Comparison of ENCODE assay signal across 17 mouse cellular contexts in the genomic region with DNA sequence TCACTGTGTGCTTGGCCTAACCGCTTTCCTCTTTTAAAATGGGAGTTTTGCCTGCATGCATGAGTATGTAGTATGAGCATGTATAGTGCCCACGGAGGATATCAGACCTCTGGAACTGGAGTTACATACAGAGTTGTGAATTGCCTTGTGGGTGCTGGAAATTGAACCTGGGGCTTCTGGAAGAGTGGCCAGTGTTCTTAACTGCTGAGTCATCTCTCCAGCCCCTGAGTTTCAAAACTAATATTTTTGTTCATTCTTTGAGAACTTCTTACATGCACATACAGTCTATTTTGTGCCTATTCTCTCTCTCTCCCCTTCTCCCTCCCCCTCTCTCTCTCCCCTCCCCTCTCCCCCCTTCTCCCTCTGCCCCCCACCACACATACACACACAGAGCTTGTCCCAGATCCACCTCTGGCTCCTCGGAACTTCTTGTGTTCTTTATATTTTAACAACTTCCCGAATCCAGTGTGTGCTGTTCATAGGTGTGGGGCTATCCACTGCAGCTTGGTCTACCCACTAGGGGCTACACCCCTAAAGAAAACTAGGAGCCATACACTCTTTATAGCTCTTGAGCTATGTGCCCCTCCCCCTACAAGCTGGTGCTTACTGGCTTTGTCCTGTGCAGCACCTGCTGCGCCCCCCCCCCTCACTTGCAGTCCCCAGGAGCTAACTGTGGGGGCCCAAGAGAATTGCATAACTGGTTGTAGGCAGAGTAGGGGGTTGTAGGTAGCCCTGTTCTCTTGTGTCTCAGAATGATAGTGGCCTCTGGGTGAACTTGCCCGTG.
DNase-seq lines count a peak whose midpoint lies in the region; ATAC-seq and TF ChIP-seq lines count a peak whose summit lies in the region.
"Had no signal": no experiment of that assay in that cellular context is flagged by ENCODE, and none has a peak within 500 bp of the region (broad histone marks: within the 10 kb centered on the region; RNA-seq: fewer than 3 reads in every experiment).

No protein-coding gene starts in this region.

- H3K9me3 ChIP-seq in kidney, embryonic 15.5 days (replicated peaks) = no peaks in the 10 kb centered on the region
- H3K9me3 ChIP-seq in E14TG2a.4 (ENCODE audit: low read length) = no peaks in the 10 kb centered on the region
- H3K9me3 ChIP-seq: forebrain, embryonic 13.5 days; heart, embryonic 15.5 days; hindbrain, embryonic 12.5 days; limb, embryonic 12.5 days had no signal

- 0 out of 2 replicates have a peak, but pooled peaks have one; percentile 22 for ATAC-seq in kidney, embryonic 15.5 days (replicated peaks; ENCODE audit: low FRiP score)
- ATAC-seq: forebrain, embryonic 13.5 days had no signal

- 66% methylated on average over 6 of the region's 6 CpGs for WGBS in kidney, embryonic 15.5 days

- no peak overlapping the region for H3K4me3 ChIP-seq in kidney, embryonic 15.5 days (replicated peaks)
- 0 out of 2 replicates have a peak overlapping the region, but pooled peaks have one; percentile 26 for H3K4me3 ChIP-seq in E14TG2a.4 (replicated peaks; ENCODE audit: low read length)
- H3K4me3 ChIP-seq: forebrain, embryonic 13.5 days; heart, embryonic 15.5 days; hindbrain, embryonic 12.5 days; limb, embryonic 12.5 days had no signal

- no peak for DNase-seq in kidney, postnatal 36 days
- DNase-seq in R1 (ENCODE audit: low read depth, low spot score) = peak; percentile 48
- DNase-seq in thymus, postnatal 0 days (ENCODE audit: low spot score) = peak; percentile 60
- DNase-seq in ovary, postnatal 10 days (ENCODE audit: low spot score) = no peak
- DNase-seq in Muller cell, postnatal 12 days (ENCODE audit: inconsistent ontology term) = no peak
- DNase-seq: cerebellum, postnatal 10 days; heart, adult 11 months; kidney, adult 11 months; layer of hippocampus, postnatal 36 days; right cerebral cortex, postnatal 4 days had no signal

- H3K4me1 ChIP-seq in kidney, embryonic 15.5 days = peaks cover 11% of the 10 kb centered on the region
- H3K4me1 ChIP-seq in E14TG2a.4 (replicated peaks; ENCODE audit: low read depth, low read length) = peaks cover 21% of the 10 kb centered on the region
- H3K4me1 ChIP-seq: limb, embryonic 12.5 days had no signal

- H3K27me3 ChIP-seq in kidney, embryonic 15.5 days = no peaks in the 10 kb centered on the region
- H3K27me3 ChIP-seq in E14TG2a.4 (ENCODE audit: insufficient read depth, low read length) = no peaks in the 10 kb centered on the region
- H3K27me3 ChIP-seq: forebrain, embryonic 13.5 days; heart, embryonic 15.5 days; hindbrain, embryonic 12.5 days; limb, embryonic 12.5 days had no signal

- no peak overlapping the region for H3K9ac ChIP-seq in kidney, embryonic 15.5 days
- H3K9ac ChIP-seq: forebrain, embryonic 13.5 days; heart, embryonic 15.5 days; hindbrain, embryonic 12.5 days; limb, embryonic 12.5 days had no signal

- H3K36me3 ChIP-seq in kidney, embryonic 15.5 days = peaks cover 25% of the 10 kb centered on the region
- 0 out of 2 replicates have a peak, but pooled peaks cover 5% of the 10 kb centered on the region for H3K36me3 ChIP-seq in E14TG2a.4 (ENCODE audit: insufficient read depth, low read length)

- TF ChIP-seq CTCF in E14TG2a.4 (conservative IDR thresholded peaks at IDR 0.05; ENCODE audit: low read length) = no peak

- H3K4me2 ChIP-seq in kidney, embryonic 15.5 days = no peak overlapping the region
- H3K4me2 ChIP-seq: forebrain, embryonic 13.5 days; heart, embryonic 15.5 days; hindbrain, embryonic 12.5 days; limb, embryonic 12.5 days had no signal

- H3K27ac ChIP-seq in kidney, embryonic 15.5 days = no peak overlapping the region
- H3K27ac ChIP-seq: forebrain, embryonic 13.5 days; heart, embryonic 15.5 days; hindbrain, embryonic 12.5 days; limb, embryonic 12.5 days; macrophage had no signal

Comparison
In these comparisons a context has a peak if more than half of its experiments do, and no peak if none do; other contexts are left out.
1. DNase-seq: peak in R1 (single experiment) and thymus, postnatal 0 days (single experiment); none in kidney, postnatal 36 days (0 of 2), ovary, postnatal 10 days (single experiment) and Muller cell, postnatal 12 days (single experiment).